Comparison of ENCODE assay signal across 10 mouse cellular contexts in the genomic region with DNA sequence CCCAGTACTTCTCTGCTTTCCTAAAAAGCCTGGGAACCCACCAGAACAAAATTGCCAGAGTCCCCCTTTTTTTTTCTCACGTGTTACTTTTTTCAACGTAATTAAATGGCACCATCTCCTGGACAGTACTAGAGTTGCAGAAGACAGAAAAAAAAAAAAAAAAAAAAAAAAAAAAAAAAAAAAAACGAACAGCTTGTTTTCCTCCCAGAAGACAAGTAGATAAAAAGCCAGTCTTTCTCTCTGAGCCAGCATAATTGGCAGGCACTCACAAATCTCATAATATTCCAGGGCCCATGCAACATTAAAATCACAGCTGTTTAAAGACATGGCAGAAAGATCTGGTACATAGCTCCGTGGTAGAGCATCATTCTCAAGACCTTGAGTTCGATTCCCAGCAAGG.
DNase-seq lines count a peak whose midpoint lies in the region; ATAC-seq and TF ChIP-seq lines count a peak whose summit lies in the region.
"Had no signal": no experiment of that assay in that cellular context is flagged by ENCODE, and none has a peak within 500 bp of the region (broad histone marks: within the 10 kb centered on the region; RNA-seq: fewer than 3 reads in every experiment).

No protein-coding gene starts in this region.

- no peak overlapping the region for H3K9ac ChIP-seq in forebrain, embryonic 15.5 days (replicated peaks)
- no peak overlapping the region for H3K9ac ChIP-seq in forebrain, embryonic 12.5 days
- H3K9ac ChIP-seq: heart, embryonic 15.5 days had no signal

- H3K4me2 ChIP-seq in forebrain, embryonic 15.5 days (replicated peaks), result no peak overlapping the region
- H3K4me2 ChIP-seq in forebrain, embryonic 12.5 days, result no peak overlapping the region
- H3K4me2 ChIP-seq: heart, embryonic 15.5 days had no signal

- no peak overlapping the region for H3K4me3 ChIP-seq in forebrain, embryonic 15.5 days
- no peak overlapping the region for H3K4me3 ChIP-seq in forebrain, embryonic 12.5 days (replicated peaks)
- no peak overlapping the region for H3K4me3 ChIP-seq in lung, adult 2 months (replicated peaks; ENCODE audit: extremely low read depth, low read depth, low read length)
- H3K4me3 ChIP-seq: heart, embryonic 15.5 days; megakaryocyte, embryonic 14.5 days had no signal

- H3K27ac ChIP-seq in forebrain, embryonic 15.5 days (replicated peaks), result peak overlapping the region; percentile 66
- no peak overlapping the region for H3K27ac ChIP-seq in forebrain, embryonic 12.5 days
- H3K27ac ChIP-seq: heart, embryonic 15.5 days had no signal

- DNase-seq in lung, postnatal 10 days, result peak; percentile 37
- DNase-seq in lung, adult 2 months, result no peak
- DNase-seq in embryo, embryonic 11 days, result peak; percentile 42
- peak; percentile 3 for DNase-seq in retina, adult 2 months (ENCODE audit: low read depth, low spot score)
- DNase-seq in adrenal gland, postnatal 36 days, result no peak
- no peak for DNase-seq in urinary bladder, adult 18-20 months (ENCODE audit: low spot score in 2 of 2)

- peak; percentile 74 for ATAC-seq in forebrain, embryonic 15.5 days (replicated peaks)
- ATAC-seq in forebrain, embryonic 12.5 days (ENCODE audit: low FRiP score), result no peak

- WGBS in forebrain, embryonic 15.5 days, result 24% methylated on average over 5 of the region's 5 CpGs
- 35% methylated on average over 5 of the region's 5 CpGs for WGBS in forebrain, embryonic 12.5 days
- 23% methylated on average over 5 of the region's 5 CpGs for WGBS in lung, adult 2 months

- peaks cover 9% of the 10 kb centered on the region for H3K4me1 ChIP-seq in forebrain, embryonic 15.5 days
- H3K4me1 ChIP-seq in forebrain, embryonic 12.5 days, result no peaks in the 10 kb centered on the region
- H3K4me1 ChIP-seq in lung, adult 2 months (ENCODE audit: control insufficient read depth, insufficient read depth, low read length), result no peaks in the 10 kb centered on the region

- H3K27me3 ChIP-seq in forebrain, embryonic 15.5 days, result no peaks in the 10 kb centered on the region
- H3K27me3 ChIP-seq in forebrain, embryonic 12.5 days, result 0 out of 2 replicates have a peak, but pooled peaks cover 6% of the 10 kb centered on the region

- H3K36me3 ChIP-seq in forebrain, embryonic 15.5 days, result no peaks in the 10 kb centered on the region
- H3K36me3 ChIP-seq in forebrain, embryonic 12.5 days (replicated peaks), result no peaks in the 10 kb centered on the region
- H3K36me3 ChIP-seq: heart, embryonic 15.5 days had no signal

- TF ChIP-seq CTCF in lung, adult 2 months (IDR thresholded peaks at IDR 0.05; ENCODE audit: insufficient read depth, low read length), result no peak

- no peaks in the 10 kb centered on the region for H3K9me3 ChIP-seq in forebrain, embryonic 15.5 days
- no peaks in the 10 kb centered on the region for H3K9me3 ChIP-seq in forebrain, embryonic 12.5 days
- H3K9me3 ChIP-seq: heart, embryonic 15.5 days; megakaryocyte, embryonic 14.5 days had no signal

- no peak for TF ChIP-seq POLR2A in lung, adult 2 months (IDR thresholded peaks at IDR 0.05; ENCODE audit: borderline replicate concordance, extremely low read depth, low read depth, low read length)

Comparison
In these comparisons a context has a peak if more than half of its experiments do, and no peak if none do; other contexts are left out.
1. DNase-seq: peak in lung, postnatal 10 days (single experiment), embryo, embryonic 11 days (single experiment) and retina, adult 2 months (single experiment); none in lung, adult 2 months (single experiment), adrenal gland, postnatal 36 days (0 of 2) and urinary bladder, adult 18-20 months (0 of 2).